Mouse (Mus musculus): Measurements from ENCODE around the gene Strip2.

DNA sequence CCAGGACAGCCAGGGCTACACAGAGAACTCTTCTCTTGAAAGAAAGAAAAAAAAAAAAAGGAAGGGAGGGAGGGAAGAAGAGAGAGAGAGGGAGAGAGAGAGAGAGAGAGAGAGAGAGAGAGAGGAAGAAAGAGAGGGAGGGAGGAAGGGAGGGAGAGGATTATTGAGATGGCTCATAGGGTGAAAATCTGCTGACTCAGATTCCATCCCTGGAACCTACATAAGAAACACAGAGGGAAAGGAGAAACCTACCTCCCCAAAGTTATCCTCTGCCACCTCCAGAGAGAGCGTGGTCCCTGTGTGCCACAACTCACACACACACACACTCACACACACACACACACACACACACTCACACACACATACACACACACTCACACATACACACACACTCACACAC lies 89.0 kb downstream of the Strip2 start:
- no peak for TF ChIP-seq CTCF (IDR thresholded peaks at IDR 0.05; ENCODE audit: borderline replicate concordance, extremely low read depth, insufficient read depth, insufficient read length)
- TF ChIP-seq POLR2A (IDR thresholded peaks at IDR 0.05; ENCODE audit: borderline replicate concordance, extremely low read depth, insufficient read depth, insufficient read length, poor library complexity, severe bottlenecking), result no peak
